Mouse (Mus musculus): ENCODE data around the gene Trim38. TPM values are rescaled to one million over a fixed set of nuclear protein-coding genes. Genes with fewer than 3 reads are reported as not detected.

Trim38 gene
- total and polyA plus RNA-seq, 2 experiments from 2014 or later, result not detected

DNA sequence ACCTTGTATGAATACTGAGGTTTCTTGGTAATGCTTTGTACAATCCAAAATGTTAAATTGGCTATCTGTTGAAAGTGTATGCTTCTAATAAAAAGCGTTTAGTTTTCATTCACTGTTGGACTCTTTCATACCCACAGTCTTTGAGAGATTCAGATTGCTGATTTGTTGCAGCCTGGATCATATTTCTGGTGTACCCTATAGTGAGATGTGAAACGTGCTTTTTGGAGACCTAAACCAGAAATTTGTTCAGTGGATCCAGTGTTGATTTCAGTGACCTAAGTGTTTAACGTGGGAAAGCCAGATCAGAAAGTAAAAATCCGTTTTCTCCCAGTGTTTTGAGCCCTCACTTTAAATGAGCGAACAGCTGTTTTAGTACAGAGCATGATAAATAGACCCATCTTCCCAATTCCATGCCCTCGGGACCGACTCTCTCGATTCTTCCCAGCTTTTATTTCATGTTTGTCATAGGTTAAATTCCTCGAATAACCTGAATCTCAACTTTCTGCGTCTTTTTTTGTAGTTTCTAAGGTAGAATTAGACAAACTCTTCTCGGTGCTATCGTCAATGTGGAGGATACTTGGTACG, 29.4 kb upstream of the Trim38 start:
- WGBS, result 38% methylated on average over 13 of the region's 13 CpGs
- Histone ChIP-seq H3K4me1 (ENCODE audit: insufficient read depth) (peaks cover 6% of the 10 kb centered on the region), H3K27ac (ENCODE audit: low read depth, low read length) (peak overlapping the region; percentile 80; the same call in 1 of the 2 replicates), H3K27me3 (ENCODE audit: insufficient read depth, low read length) (no peaks in the 10 kb centered on the region), H3K4me3 (ENCODE audit: low read depth, low read length) (peak overlapping the region; percentile 51), H3K9me3 (ENCODE audit: low read length) (no peaks in the 10 kb centered on the region), H3K36me3 (ENCODE audit: insufficient read depth) (no peaks in the 10 kb centered on the region), H3K4me2 (ENCODE audit: low read depth) (peak overlapping the region; percentile 100), H3K9ac (peak overlapping the region; percentile 80)
- DNase-seq, result no peak
- no peak for TF ChIP-seq CTCF (IDR thresholded peaks at IDR 0.05; ENCODE audit: low read depth)
- ATAC-seq, result no peak

DNA sequence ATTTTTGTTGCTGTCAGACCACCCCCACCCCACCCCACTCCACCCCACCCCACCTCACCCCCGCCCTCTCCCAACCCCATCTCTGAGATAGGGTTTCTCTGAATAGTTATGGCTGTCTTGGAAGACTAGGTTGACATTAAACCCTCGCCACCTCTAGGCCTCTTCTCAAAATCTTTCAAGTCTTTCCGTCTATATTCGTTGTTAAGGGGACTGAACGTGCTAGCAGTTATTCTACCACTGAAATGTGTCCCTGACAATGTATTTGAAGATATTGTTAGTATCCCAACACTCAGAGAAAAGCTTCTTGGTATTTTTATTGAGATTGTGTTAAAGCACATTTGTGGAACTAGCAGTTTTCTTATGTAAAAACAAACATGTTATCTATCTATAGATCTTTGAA, 28.8 kb upstream of the Trim38 start:
- Histone ChIP-seq H3K27me3 (ENCODE audit: insufficient read depth, low read length) (no peaks in the 10 kb centered on the region), H3K36me3 (ENCODE audit: insufficient read depth) (no peaks in the 10 kb centered on the region), H3K4me1 (ENCODE audit: insufficient read depth) (peaks cover 6% of the 10 kb centered on the region), H3K4me2 (ENCODE audit: low read depth) (no peak overlapping the region), H3K9ac (no peak overlapping the region), H3K4me3 (ENCODE audit: low read depth, low read length) (no peak overlapping the region), H3K27ac (ENCODE audit: low read depth, low read length) (no peak overlapping the region), H3K9me3 (ENCODE audit: low read length) (no peaks in the 10 kb centered on the region)
- ATAC-seq (no peak), DNase-seq (no peak)
- no peak for TF ChIP-seq CTCF (IDR thresholded peaks at IDR 0.05; ENCODE audit: low read depth)
- WGBS, result 69% methylated on average over 5 of the region's 5 CpGs

DNA sequence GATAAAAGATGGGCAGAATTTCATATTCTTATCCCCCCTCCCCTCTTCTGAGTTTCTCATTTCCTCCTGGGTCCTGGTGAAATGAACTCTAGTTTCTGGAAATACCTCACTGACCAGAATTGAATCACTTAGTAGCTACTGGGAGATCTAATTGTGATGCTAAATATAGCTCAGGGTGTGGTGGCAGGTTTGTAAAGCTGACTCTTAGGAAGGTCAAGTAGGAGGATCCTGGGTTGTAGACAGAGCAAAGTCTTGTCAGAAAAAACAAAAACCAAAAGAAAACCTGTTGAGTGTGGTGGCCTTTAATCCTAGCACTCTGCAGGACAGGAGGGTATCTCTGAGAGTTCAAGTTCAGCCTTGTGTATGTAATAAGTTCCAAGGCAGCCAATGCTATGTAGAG, 27.7 kb upstream of the Trim38 start:
- H3K4me1 ChIP-seq (ENCODE audit: insufficient read depth), result peaks cover 6% of the 10 kb centered on the region
- no peak overlapping the region for H3K27ac ChIP-seq (ENCODE audit: low read depth, low read length)
- no peak overlapping the region for H3K4me3 ChIP-seq (ENCODE audit: low read depth, low read length)
- ATAC-seq, result no peak
- H3K4me2 ChIP-seq (ENCODE audit: low read depth), result no peak overlapping the region
- no peaks in the 10 kb centered on the region for H3K9me3 ChIP-seq (ENCODE audit: low read length)
- no peaks in the 10 kb centered on the region for H3K27me3 ChIP-seq (ENCODE audit: insufficient read depth, low read length)
- DNase-seq, result no peak
- no peaks in the 10 kb centered on the region for H3K36me3 ChIP-seq (ENCODE audit: insufficient read depth)
- TF ChIP-seq CTCF (IDR thresholded peaks at IDR 0.05; ENCODE audit: low read depth), result no peak
- H3K9ac ChIP-seq, result no peak overlapping the region

DNA sequence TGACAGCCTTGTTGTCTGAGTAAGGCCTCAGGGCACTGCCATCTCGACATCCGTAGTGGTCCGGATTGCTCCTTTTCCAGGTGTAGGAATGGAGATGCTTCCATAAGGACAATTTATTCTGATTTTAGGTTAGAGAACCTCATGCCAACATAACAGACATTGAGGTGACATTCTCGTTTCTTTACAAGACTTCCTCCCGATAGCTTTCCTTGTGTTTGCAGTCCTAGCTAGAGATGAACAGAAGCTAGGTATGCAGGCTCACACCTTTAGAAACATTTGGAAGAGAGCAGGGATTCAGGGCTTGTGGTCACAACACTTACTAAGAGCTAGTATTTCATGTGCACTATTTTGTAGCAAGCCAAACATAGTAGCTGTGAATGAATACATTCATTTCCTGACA, 26.5 kb upstream of the Trim38 start:
- H3K36me3 ChIP-seq (ENCODE audit: insufficient read depth), result no peaks in the 10 kb centered on the region
- H3K27ac ChIP-seq (ENCODE audit: low read depth, low read length), result no peak overlapping the region
- H3K4me1 ChIP-seq (ENCODE audit: insufficient read depth), result peaks cover 6% of the 10 kb centered on the region
- ATAC-seq (no peak), DNase-seq (no peak)
- no peak overlapping the region for H3K4me2 ChIP-seq (ENCODE audit: low read depth)
- no peak overlapping the region for H3K9ac ChIP-seq
- H3K27me3 ChIP-seq (ENCODE audit: insufficient read depth, low read length), result no peaks in the 10 kb centered on the region
- WGBS, result 78% methylated on average over 5 of the region's 5 CpGs
- TF ChIP-seq CTCF (IDR thresholded peaks at IDR 0.05; ENCODE audit: low read depth), result no peak
- no peaks in the 10 kb centered on the region for H3K9me3 ChIP-seq (ENCODE audit: low read length)
- no peak overlapping the region for H3K4me3 ChIP-seq (ENCODE audit: low read depth, low read length)

DNA sequence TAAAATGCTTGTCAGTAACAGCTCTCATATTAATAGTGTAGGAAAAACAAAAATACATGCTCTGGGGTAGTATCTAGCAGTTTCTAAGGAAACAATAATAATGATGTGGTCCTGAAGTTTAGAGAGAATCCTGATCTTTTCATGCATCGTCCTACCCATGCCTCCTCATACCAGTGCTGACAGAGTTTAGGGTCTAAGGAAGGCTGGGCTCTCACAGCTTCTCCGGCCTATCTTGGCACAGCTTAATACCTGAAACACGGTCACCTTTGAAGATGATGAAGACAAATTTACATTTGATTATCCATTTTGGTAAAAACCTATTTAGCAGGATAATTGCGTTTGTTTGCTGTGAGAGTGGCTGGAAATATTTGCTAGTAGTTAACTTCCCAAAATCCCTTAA, 25.8 kb upstream of the Trim38 start:
- WGBS, result 31% methylated on average over 4 of the region's 4 CpGs
- Histone ChIP-seq H3K36me3 (ENCODE audit: insufficient read depth) (no peaks in the 10 kb centered on the region), H3K4me1 (ENCODE audit: insufficient read depth) (peaks cover 6% of the 10 kb centered on the region), H3K9ac (no peak overlapping the region), H3K4me3 (ENCODE audit: low read depth, low read length) (no peak overlapping the region), H3K27me3 (ENCODE audit: insufficient read depth, low read length) (no peaks in the 10 kb centered on the region), H3K4me2 (ENCODE audit: low read depth) (no peak overlapping the region), H3K27ac (ENCODE audit: low read depth, low read length) (no peak overlapping the region), H3K9me3 (ENCODE audit: low read length) (no peaks in the 10 kb centered on the region)
- TF ChIP-seq CTCF (IDR thresholded peaks at IDR 0.05; ENCODE audit: low read depth), result no peak
- ATAC-seq (no peak), DNase-seq (no peak)

DNA sequence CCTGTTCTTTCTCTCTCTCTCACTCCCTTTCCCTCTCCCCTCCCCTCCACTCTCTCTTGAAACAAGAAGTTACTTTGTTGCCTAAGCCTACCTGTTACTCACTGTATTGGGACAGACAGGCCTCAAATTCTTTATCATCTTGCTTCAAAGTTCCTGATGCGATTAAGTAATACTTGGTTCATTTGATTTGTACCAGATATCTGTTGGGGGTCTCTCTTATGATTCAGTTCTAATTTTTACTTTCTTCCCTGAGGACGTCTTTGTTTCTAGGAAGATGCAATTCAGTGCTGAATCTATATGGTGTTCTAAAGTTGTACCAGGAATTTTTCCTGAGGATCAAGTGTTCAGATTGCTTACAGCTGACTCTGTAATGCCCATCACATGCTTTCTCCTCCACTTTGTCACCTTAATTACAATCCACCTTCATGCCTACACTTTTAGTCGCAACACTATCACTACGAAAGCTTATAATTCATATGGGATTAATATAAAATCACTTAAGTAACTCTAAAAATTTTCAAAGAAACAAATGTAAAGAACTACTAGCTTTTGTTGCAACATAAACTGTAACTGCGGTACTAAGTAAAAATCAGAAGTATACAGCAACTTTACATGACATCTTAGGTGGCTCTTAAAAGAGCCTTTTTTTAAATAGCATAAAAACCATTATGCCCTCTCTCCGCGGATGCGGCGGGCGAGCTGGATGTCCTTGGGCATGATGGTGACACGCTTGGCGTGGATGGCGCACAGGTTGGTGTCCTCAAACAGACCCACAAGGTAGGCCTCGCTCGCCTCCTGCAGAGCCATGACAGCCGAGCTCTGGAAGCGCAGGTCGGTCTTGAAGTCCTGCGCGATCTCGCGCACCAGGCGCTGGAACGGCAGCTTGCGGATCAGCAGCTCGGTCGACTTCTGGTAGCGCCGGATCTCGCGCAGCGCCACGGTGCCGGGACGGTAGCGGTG, 25.0 kb upstream of the Trim38 start:
- WGBS, result 1% methylated on average over 13 of the region's 36 CpGs
- Histone ChIP-seq H3K4me2 (ENCODE audit: low read depth) (peak overlapping the region; percentile 78), H3K9me3 (ENCODE audit: low read length) (no peaks in the 10 kb centered on the region), H3K27ac (ENCODE audit: low read depth, low read length) (no peak overlapping the region), H3K4me1 (ENCODE audit: insufficient read depth) (peaks cover 6% of the 10 kb centered on the region), H3K9ac (0 out of 2 replicates have a peak overlapping the region, but pooled peaks have one; percentile 22), H3K36me3 (ENCODE audit: insufficient read depth) (no peaks in the 10 kb centered on the region), H3K4me3 (ENCODE audit: low read depth, low read length) (peak overlapping the region; percentile 41; the same call in 1 of the 2 replicates), H3K27me3 (ENCODE audit: insufficient read depth, low read length) (no peaks in the 10 kb centered on the region)
- no peak for ATAC-seq
- no peak for TF ChIP-seq CTCF (IDR thresholded peaks at IDR 0.05; ENCODE audit: low read depth)
- no peak for DNase-seq

Measured in forebrain, postnatal 0 days (tissue).